Comparison of ENCODE assay signal across 24 mouse cellular contexts in the genomic region with DNA sequence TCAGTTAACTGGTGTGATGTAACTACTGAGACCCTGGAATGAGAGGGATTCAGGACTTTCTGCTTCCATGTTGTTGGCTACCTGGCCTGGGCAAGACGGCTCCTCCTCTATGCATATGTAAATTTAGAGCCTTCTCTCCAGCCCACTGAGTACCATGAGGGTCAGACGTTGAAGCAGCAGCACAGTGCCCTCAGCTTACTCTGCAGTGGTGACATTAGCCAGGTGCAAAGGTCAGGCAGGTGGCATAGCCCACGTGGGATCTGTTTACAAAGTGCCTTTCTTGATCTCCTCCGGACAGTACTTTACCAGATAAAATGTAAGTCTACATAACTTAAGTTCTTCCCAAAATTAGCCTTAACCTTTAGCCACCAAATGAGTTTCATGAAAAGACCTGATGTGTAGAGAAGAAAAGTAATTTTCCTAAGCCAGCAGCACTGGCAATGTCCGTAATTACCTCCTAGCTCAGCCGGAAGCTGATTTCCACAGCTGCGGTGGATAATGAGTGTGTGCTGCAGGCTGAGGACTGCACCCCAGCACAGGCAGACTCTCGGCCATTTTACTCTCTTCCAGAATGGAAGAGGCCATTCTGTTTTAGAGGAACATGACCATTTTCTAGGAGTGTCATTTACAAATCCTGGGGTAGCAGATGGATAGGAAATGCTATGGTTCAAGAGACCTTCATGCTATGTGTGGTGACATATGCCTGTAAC.
DNase-seq lines count a peak whose midpoint lies in the region; ATAC-seq and TF ChIP-seq lines count a peak whose summit lies in the region.
"Had no signal": no experiment of that assay in that cellular context is flagged by ENCODE, and none has a peak within 500 bp of the region (broad histone marks: within the 10 kb centered on the region; RNA-seq: fewer than 3 reads in every experiment).

No protein-coding gene starts in this region.

- H3K4me3 ChIP-seq in forebrain, embryonic 14.5 days (ENCODE audit: low read depth, low read length) = no peak overlapping the region
- no peak overlapping the region for H3K4me3 ChIP-seq in forebrain, embryonic 13.5 days
- no peak overlapping the region for H3K4me3 ChIP-seq in hindbrain, postnatal 0 days (ENCODE audit: low read length)
- H3K4me3 ChIP-seq in hindbrain, embryonic 11.5 days (ENCODE audit: low read depth, low read length) = no peak overlapping the region
- no peak overlapping the region for H3K4me3 ChIP-seq in intestine, embryonic 15.5 days (replicated peaks)
- H3K4me3 ChIP-seq in kidney, adult 2 months (ENCODE audit: insufficient read depth, low read depth, low read length) = no peak overlapping the region
- H3K4me3 ChIP-seq: hindbrain, embryonic 12.5 days; limb, embryonic 15.5 days; neural tube, embryonic 12.5 days had no signal

- H3K27me3 ChIP-seq in forebrain, embryonic 14.5 days (replicated peaks; ENCODE audit: control insufficient read depth, insufficient read depth, low read length) = no peaks in the 10 kb centered on the region
- H3K27me3 ChIP-seq in forebrain, embryonic 13.5 days = no peaks in the 10 kb centered on the region
- no peaks in the 10 kb centered on the region for H3K27me3 ChIP-seq in hindbrain, postnatal 0 days (ENCODE audit: insufficient read depth, low read length)
- no peaks in the 10 kb centered on the region for H3K27me3 ChIP-seq in hindbrain, embryonic 11.5 days (ENCODE audit: control insufficient read depth, insufficient read depth, low read length)
- no peaks in the 10 kb centered on the region for H3K27me3 ChIP-seq in intestine, embryonic 15.5 days (replicated peaks)
- H3K27me3 ChIP-seq in kidney, adult 2 months (replicated peaks; ENCODE audit: control insufficient read depth, insufficient read depth, low read length) = no peaks in the 10 kb centered on the region
- H3K27me3 ChIP-seq: hindbrain, embryonic 12.5 days; limb, embryonic 15.5 days; neural tube, embryonic 12.5 days had no signal

- H3K9me3 ChIP-seq in forebrain, embryonic 14.5 days (replicated peaks; ENCODE audit: control insufficient read depth, low read length) = no peaks in the 10 kb centered on the region
- no peaks in the 10 kb centered on the region for H3K9me3 ChIP-seq in forebrain, embryonic 13.5 days (replicated peaks)
- H3K9me3 ChIP-seq in hindbrain, postnatal 0 days (ENCODE audit: low read length) = no peaks in the 10 kb centered on the region
- H3K9me3 ChIP-seq in hindbrain, embryonic 11.5 days (ENCODE audit: control insufficient read depth, low read length) = no peaks in the 10 kb centered on the region
- no peaks in the 10 kb centered on the region for H3K9me3 ChIP-seq in intestine, embryonic 15.5 days
- H3K9me3 ChIP-seq: hindbrain, embryonic 12.5 days; limb, embryonic 15.5 days; neural tube, embryonic 12.5 days had no signal

- ATAC-seq in forebrain, embryonic 14.5 days = 0 out of 2 replicates have a peak, but pooled peaks have one; percentile 25
- no peak; the same call in 1 of the 2 replicates for ATAC-seq in forebrain, embryonic 13.5 days
- no peak for ATAC-seq in hindbrain, postnatal 0 days
- ATAC-seq in hindbrain, embryonic 11.5 days (ENCODE audit: low FRiP score) = no peak
- peak; percentile 45; the same call in 1 of the 2 replicates for ATAC-seq in intestine, embryonic 15.5 days

- H3K36me3 ChIP-seq in forebrain, embryonic 14.5 days (ENCODE audit: control insufficient read depth, insufficient read depth, low read length) = peaks cover 10% of the 10 kb centered on the region; the same call in 1 of the 2 replicates
- H3K36me3 ChIP-seq in forebrain, embryonic 13.5 days (ENCODE audit: poor library complexity, severe bottlenecking) = peaks cover 26% of the 10 kb centered on the region
- peaks cover 8% of the 10 kb centered on the region; the same call in 1 of the 2 replicates for H3K36me3 ChIP-seq in hindbrain, postnatal 0 days (ENCODE audit: insufficient read depth, low read length)
- no peaks in the 10 kb centered on the region for H3K36me3 ChIP-seq in hindbrain, embryonic 11.5 days (ENCODE audit: control insufficient read depth, insufficient read depth, low read length)
- 0 out of 2 replicates have a peak, but pooled peaks cover 3% of the 10 kb centered on the region for H3K36me3 ChIP-seq in intestine, embryonic 15.5 days
- no peaks in the 10 kb centered on the region for H3K36me3 ChIP-seq in kidney, adult 2 months (ENCODE audit: control insufficient read depth, insufficient read depth, low read length)

- H3K4me1 ChIP-seq in forebrain, embryonic 14.5 days (ENCODE audit: control insufficient read depth, insufficient read depth, low read length) = no peaks in the 10 kb centered on the region
- H3K4me1 ChIP-seq in forebrain, embryonic 13.5 days = peaks cover 6% of the 10 kb centered on the region
- H3K4me1 ChIP-seq in hindbrain, postnatal 0 days (ENCODE audit: insufficient read depth, low read length) = peaks cover 9% of the 10 kb centered on the region
- no peaks in the 10 kb centered on the region for H3K4me1 ChIP-seq in hindbrain, embryonic 11.5 days (replicated peaks; ENCODE audit: control insufficient read depth, insufficient read depth, low read length)
- H3K4me1 ChIP-seq in intestine, embryonic 15.5 days (replicated peaks) = no peaks in the 10 kb centered on the region
- H3K4me1 ChIP-seq in kidney, adult 2 months (ENCODE audit: control insufficient read depth, insufficient read depth, low read length) = no peaks in the 10 kb centered on the region
- H3K4me1 ChIP-seq: limb, embryonic 15.5 days had no signal

- peak; percentile 48 for DNase-seq in forebrain, embryonic 14.5 days (ENCODE audit: low spot score)
- peak; percentile 33 for DNase-seq in hindbrain, postnatal 0 days (ENCODE audit: low spot score)
- DNase-seq in hindbrain, embryonic 11.5 days (ENCODE audit: low spot score) = no peak
- peak; percentile 54 for DNase-seq in brain, adult 2 months (ENCODE audit: low read depth, low spot score)
- DNase-seq in kidney, adult 2 months = no peak
- no peak for DNase-seq in heart, adult 8-10 months (ENCODE audit: low spot score)
- DNase-seq: adrenal gland, postnatal 14 days; cerebellum, adult 11 months; cerebellum, adult 9-11 months; kidney, adult 18-20 months; kidney, postnatal 10 days; left cerebral cortex, postnatal 4 days; lung, adult 18-20 months; lung, postnatal 10 days; right cerebral cortex, adult 18-20 months; right cerebral cortex, postnatal 4 days; thymus, postnatal 14 days had no signal

- TF ChIP-seq POLR2A in kidney, adult 2 months (IDR thresholded peaks at IDR 0.05; ENCODE audit: low read depth, low read length) = no peak

- WGBS in forebrain, embryonic 14.5 days = 53% methylated on average over 8 of the region's 8 CpGs
- 54% methylated on average over 8 of the region's 8 CpGs for WGBS in forebrain, embryonic 13.5 days
- 63% methylated on average over 8 of the region's 8 CpGs for WGBS in hindbrain, postnatal 0 days
- 70% methylated on average over 8 of the region's 8 CpGs for WGBS in hindbrain, embryonic 11.5 days
- whole genome bisulfite sequencing in intestine, embryonic 15.5 days = 45% methylated on average over 8 of the region's 8 CpGs
- WGBS in kidney, adult 2 months = 67% methylated on average over 8 of the region's 8 CpGs

- no peak overlapping the region for H3K4me2 ChIP-seq in forebrain, embryonic 14.5 days (ENCODE audit: low read length)
- H3K4me2 ChIP-seq in forebrain, embryonic 13.5 days = no peak overlapping the region
- no peak overlapping the region for H3K4me2 ChIP-seq in hindbrain, postnatal 0 days (ENCODE audit: low read depth, low read length)
- no peak overlapping the region for H3K4me2 ChIP-seq in hindbrain, embryonic 11.5 days (replicated peaks; ENCODE audit: low read depth, low read length)
- no peak overlapping the region for H3K4me2 ChIP-seq in intestine, embryonic 15.5 days (replicated peaks)
- H3K4me2 ChIP-seq: heart, embryonic 11.5 days; hindbrain, embryonic 12.5 days; limb, embryonic 15.5 days; midbrain, embryonic 11.5 days; neural tube, embryonic 12.5 days had no signal

- TF ChIP-seq CTCF in hindbrain, postnatal 0 days (IDR thresholded peaks at IDR 0.05; ENCODE audit: low read depth) = no peak
- no peak for TF ChIP-seq CTCF in kidney, adult 2 months (conservative IDR thresholded peaks at IDR 0.05; ENCODE audit: insufficient read depth, insufficient read length, low read depth, low read length)

- peak overlapping the region; percentile 24; the same call in 1 of the 2 replicates for H3K27ac ChIP-seq in forebrain, embryonic 14.5 days (ENCODE audit: low read depth, low read length)
- no peak overlapping the region for H3K27ac ChIP-seq in forebrain, embryonic 13.5 days
- no peak overlapping the region for H3K27ac ChIP-seq in hindbrain, postnatal 0 days
- no peak overlapping the region for H3K27ac ChIP-seq in hindbrain, embryonic 11.5 days (ENCODE audit: low read depth, low read length)
- no peak overlapping the region for H3K27ac ChIP-seq in intestine, embryonic 15.5 days
- no peak overlapping the region for H3K27ac ChIP-seq in kidney, adult 2 months (ENCODE audit: insufficient read depth, low read depth, low read length)
- H3K27ac ChIP-seq: hindbrain, embryonic 12.5 days; limb, embryonic 15.5 days; neural tube, embryonic 12.5 days had no signal

- H3K9ac ChIP-seq in forebrain, embryonic 14.5 days (ENCODE audit: low read length) = no peak overlapping the region
- no peak overlapping the region for H3K9ac ChIP-seq in forebrain, embryonic 13.5 days
- H3K9ac ChIP-seq in hindbrain, postnatal 0 days (replicated peaks; ENCODE audit: low read length) = no peak overlapping the region
- no peak overlapping the region for H3K9ac ChIP-seq in hindbrain, embryonic 11.5 days (ENCODE audit: low read depth, low read length)
- H3K9ac ChIP-seq in intestine, embryonic 15.5 days = no peak overlapping the region
- H3K9ac ChIP-seq: hindbrain, embryonic 12.5 days; limb, embryonic 15.5 days; neural tube, embryonic 12.5 days had no signal

Comparison
In these comparisons a context has a peak if more than half of its experiments do, and no peak if none do; other contexts are left out.
1. ATAC-seq: peak in forebrain, embryonic 14.5 days (single experiment) and intestine, embryonic 15.5 days (single experiment); none in forebrain, embryonic 13.5 days (single experiment), hindbrain, postnatal 0 days (single experiment) and hindbrain, embryonic 11.5 days (single experiment).
2. DNase-seq: peak in forebrain, embryonic 14.5 days (single experiment), hindbrain, postnatal 0 days (single experiment) and brain, adult 2 months (single experiment); none in hindbrain, embryonic 11.5 days (single experiment), kidney, adult 2 months (single experiment) and heart, adult 8-10 months (single experiment).